Mouse (Mus musculus): ENCODE measurements around the gene Babam2. TPM values are rescaled to one million over a fixed set of nuclear protein-coding genes. Genes with fewer than 3 reads are reported as not detected.
A peak's percentile ranks its signal among the peaks of the same experiment; 100 is the strongest.

Gene Babam2
- total RNA-seq (2021) = 10 to 100 TPM; 31.6 to 37.3 TPM

- peak; percentile 91 to 95 for DNase-seq
- intact Hi-C loops (cut with DNase I) = loop anchor here (1.0 to 5.0 kb wide), 6 partner anchors 27 to 500 kb away; partner anchors contain the start of gene Fosl2
Observed at GRCm38 (mm10) chr5:31697644-31698296, at the start of gene Babam2. Gene Babam2, plus strand, starts transcription at chr5:31697684.

- no peak for DNase-seq
- intact Hi-C loops (cut with DNase I) = no loop called here
Observed at GRCm38 (mm10) chr5:31650518-31651288, 46.8 kb upstream of the Babam2 start.

- no peak for DNase-seq
- intact Hi-C loops (cut with DNase I) = no loop called here
Observed at GRCm38 (mm10) chr5:31655688-31656190, 41.7 kb upstream of the Babam2 start.

- intact Hi-C loops (cut with DNase I) = no loop called here
- DNase-seq = peak in 1 of 2 experiments; percentile 5
Observed at GRCm38 (mm10) chr5:31666176-31666575, 31.3 kb upstream of the Babam2 start.

- intact Hi-C loops (cut with DNase I) = no loop called here
- DNase-seq = no peak
Observed at GRCm38 (mm10) chr5:31668325-31668968, 29.0 kb upstream of the Babam2 start.

GRCm38 (mm10) chr5:31669984-31670383, 27.5 kb upstream of the Babam2 start:
- intact Hi-C loops (cut with DNase I) = no loop called here
- no peak for DNase-seq

GRCm38 (mm10) chr5:31671137-31671536, 26.3 kb upstream of the Babam2 start:
- intact Hi-C loops (cut with DNase I) = no loop called here

GRCm38 (mm10) chr5:31673431-31673830, 24.1 kb upstream of the Babam2 start:
- no peak for DNase-seq
- intact Hi-C loops (cut with DNase I) = no loop called here

More at GRCm38 (mm10) chr5:31671137-31671536, 26.3 kb upstream of the Babam2 start:
- DNase-seq = no peak

GRCm38 (mm10) chr5:31678000-31678399, 19.5 kb upstream of the Babam2 start:
- intact Hi-C loops (cut with DNase I) = no loop called here
- DNase-seq = no peak

GRCm38 (mm10) chr5:31680183-31680582, 17.3 kb upstream of the Babam2 start:
- DNase-seq = no peak
- intact Hi-C loops (cut with DNase I) = no loop called here

- DNase-seq = no peak
- intact Hi-C loops (cut with DNase I) = no loop called here
Observed at GRCm38 (mm10) chr5:31682305-31682704, 15.2 kb upstream of the Babam2 start.

- intact Hi-C loops (cut with DNase I) = no loop called here
- DNase-seq = no peak
Observed at GRCm38 (mm10) chr5:31686040-31686439, 11.4 kb upstream of the Babam2 start.

GRCm38 (mm10) chr5:31687972-31688371, 9.5 kb upstream of the Babam2 start:
- intact Hi-C loops (cut with DNase I) = no loop called here
- DNase-seq = no peak

GRCm38 (mm10) chr5:31693191-31693590, 4.3 kb upstream of the Babam2 start:
- intact Hi-C loops (cut with DNase I) = no loop called here
- DNase-seq = no peak

GRCm38 (mm10) chr5:31696971-31697643, 377 bp upstream of the Babam2 start, which contains the start of gene Rbks:
Gene Rbks, minus strand, starts transcription at chr5:31697627.
- intact Hi-C loops (cut with DNase I) = loop anchor here (2.0 to 5.0 kb wide), 3 partner anchors 82 to 500 kb away; no protein-coding TSS in a partner anchor

GRCm38 (mm10) chr5:31698297-31698726, 828 bp downstream of the Babam2 start:
- DNase-seq = peak; percentile 84 to 86

More at GRCm38 (mm10) chr5:31696971-31697643, 377 bp upstream of the Babam2 start, which contains the start of gene Rbks:
- DNase-seq = no peak

GRCm38 (mm10) chr5:31698931-31699330, 1.4 kb downstream of the Babam2 start:
- intact Hi-C loops (cut with DNase I) = loop anchor here (1.0 to 5.0 kb wide), 5 partner anchors 26 to 498 kb away; partner anchors contain the start of gene Fosl2
- DNase-seq = no peak

More at GRCm38 (mm10) chr5:31698297-31698726, 828 bp downstream of the Babam2 start:
- intact Hi-C loops (cut with DNase I) = loop anchor here (1.0 to 5.0 kb wide), 5 partner anchors 26 to 499 kb away; partner anchors contain the start of gene Fosl2

GRCm38 (mm10) chr5:31699397-31699796, 1.9 kb downstream of the Babam2 start:
- intact Hi-C loops (cut with DNase I) = loop anchor here (2.0 to 5.0 kb wide), 4 partner anchors 25 to 498 kb away; no protein-coding TSS in a partner anchor

GRCm38 (mm10) chr5:31704971-31705370, 7.5 kb downstream of the Babam2 start:
- DNase-seq = no peak
- intact Hi-C loops (cut with DNase I) = no loop called here

More at GRCm38 (mm10) chr5:31699397-31699796, 1.9 kb downstream of the Babam2 start:
- DNase-seq = no peak

GRCm38 (mm10) chr5:31706826-31707225, 9.3 kb downstream of the Babam2 start:
- intact Hi-C loops (cut with DNase I) = no loop called here
- DNase-seq = no peak
